Mouse (Mus musculus) stomach, embryonic 15.5 days (tissue): ENCODE measurements around the gene Trub1. TPM values are rescaled to one million over a fixed set of nuclear protein-coding genes. Genes with fewer than 3 reads are reported as not detected.

Experiments
- ATAC-seq: fragments of 200-750 bp; cut with Nextera tagmentation; 2 replicates; pipeline ENCODE4 v1.8.0; 2017; ENCODE audit warnings: low read depth, moderate number of reproducible peaks, moderate TSS enrichment; ENCODE audit not compliant: insufficient read depth, low FRiP score
- H3K27ac ChIP-seq: fragments of 300-500 bp; sonication (generic); 2 replicates; pipeline ENCODE4 v1.5.1; 2015; ENCODE audit warnings: mild to moderate bottlenecking, inconsistent platforms
- H3K27me3 ChIP-seq: fragments of 300-500 bp; sonication (generic); replicated peaks from 2 replicates; pipeline ENCODE4 v1.6.1; 2015; ENCODE audit warnings: inconsistent platforms
- H3K36me3 ChIP-seq: fragments of 300-500 bp; sonication (generic); 2 replicates; pipeline ENCODE4 v1.6.1; 2015; ENCODE audit warnings: inconsistent platforms
- H3K4me1 ChIP-seq: fragments of 300-500 bp; sonication (generic); 2 replicates; pipeline ENCODE4 v1.6.1; 2015; ENCODE audit warnings: inconsistent platforms
- H3K4me2 ChIP-seq: fragments of 300-500 bp; sonication (generic); 2 replicates; pipeline ENCODE4 v1.6.1; 2015; ENCODE audit warnings: mild to moderate bottlenecking, inconsistent platforms
- H3K4me3 ChIP-seq: fragments of 300-500 bp; sonication (generic); replicated peaks from 2 replicates; pipeline ENCODE4 v1.5.1; 2015; ENCODE audit warnings: inconsistent platforms
- H3K9ac ChIP-seq: fragments of 300-500 bp; sonication (generic); 2 replicates; pipeline ENCODE4 v1.6.1; 2015; ENCODE audit warnings: inconsistent platforms
- H3K9me3 ChIP-seq: fragments of 300-500 bp; sonication (generic); 2 replicates; pipeline ENCODE4 v1.6.1; 2016; ENCODE audit warnings: inconsistent platforms
- WGBS: fragments of 180-500 bp; shearing (Covaris S2); methylation state at CpG from one replicate; pipeline ENCODE4 v1.1.7; 2015; 5-methylcytosine and 5-hydroxymethylcytosine counted together
- polyA plus RNA-seq: library from polyadenylated mRNA; unstranded; fragments of >200 nt; fragmentation: Nextera tagmentation; extraction: Ambion mirVana; gene quantifications from 2 replicates; pipeline ENCODE4 v1.2.1, GENCODE M21; 2015

Gene Trub1
- polyA plus RNA-seq, 1 experiment from 2014 or later, result 24.7 TPM

- ATAC-seq, result peak; percentile 56; the same call in 1 of the 2 replicates
- Histone ChIP-seq H3K4me2 (no peak overlapping the region), H3K9ac (no peak overlapping the region), H3K4me3 (no peak overlapping the region), H3K27me3 (no peaks in the 10 kb centered on the region), H3K9me3 (no peaks in the 10 kb centered on the region), H3K36me3 (no peaks in the 10 kb centered on the region), H3K27ac (no peak overlapping the region), H3K4me1 (no peaks in the 10 kb centered on the region)
- 49% methylated on average over 7 of the region's 7 CpGs for WGBS
Measured at GRCm38 (mm10) chr19:57537510-57538182, 84.9 kb downstream of the Trub1 start.

- H3K27me3 ChIP-seq, result no peaks in the 10 kb centered on the region
- 95% methylated on average over 11 of the region's 11 CpGs for WGBS
- no peaks in the 10 kb centered on the region for H3K9me3 ChIP-seq
Measured at GRCm38 (mm10) chr19:57540118-57540517, 87.4 kb downstream of the Trub1 start.

More at GRCm38 (mm10) chr19:57540118-57540517, 87.4 kb downstream of the Trub1 start:
- Histone ChIP-seq H3K9ac (no peak overlapping the region), H3K4me3 (no peak overlapping the region), H3K27ac (no peak overlapping the region), H3K4me1 (no peaks in the 10 kb centered on the region), H3K36me3 (no peaks in the 10 kb centered on the region), H3K4me2 (no peak overlapping the region)
- ATAC-seq, result no peak

Other genes starting within 250 kb of the Trub1 start
- 41.0 and 41.2 TPM in 2 replicates for gene Ablim1, start 138.0 kb upstream of the Trub1 start, polyA plus RNA-seq
- gene Fam160b1, start 92.2 kb upstream of the Trub1 start, polyA plus RNA-seq, result 13.9 and 14.3 TPM in 2 replicates
- 6.1 and 7.2 TPM in 2 replicates for gene Atrnl1, start 158.1 kb downstream of the Trub1 start, polyA plus RNA-seq